Mouse (Mus musculus) gastrocnemius, adult 2 months (tissue): ENCODE results near the gene Rd3l. TPM values are rescaled to one million over a fixed set of nuclear protein-coding genes. Genes with fewer than 3 reads are reported as not detected.
A peak's percentile ranks its signal among the peaks of the same experiment; 100 is the strongest.

ENCODE experiments used
- DNase-seq: peaks from one replicate; pipeline ENCODE4 v3.0.0; 2022
- H3K27ac ChIP-seq: fragments of 200-600 bp; 2 replicates; pipeline ENCODE4 v1.8.1; 2022; ENCODE audit warnings: mild to moderate bottlenecking
- H3K4me3 ChIP-seq: fragments of 200-600 bp; 2 replicates; pipeline ENCODE4 v1.8.1; 2022; ENCODE audit warnings: mild to moderate bottlenecking, moderate library complexity
- CTCF ChIP-seq: fragments of 200-600 bp; IDR thresholded peaks from 2 replicates; pipeline ENCODE4 v1.8.1; 2022; ENCODE audit warnings: antibody characterized with exemption, mild to moderate bottlenecking, moderate library complexity
- intact Hi-C: fragments of 180-260 bp; cut with DNase I; formaldehyde crosslinking; loops from one replicate; pipeline ENCODE4 v1.15.1; 2025
- total RNA-seq, 2 experiments: library from RNA; stranded (reverse); gene quantifications; 2 replicates each; pipeline ENCODE4 v1.2.3; 2021

The Rd3l gene
- total RNA-seq, 2 experiments from 2014 or later: not detected

- TF ChIP-seq CTCF: no peak
- Histone ChIP-seq H3K4me3 (no peak overlapping the region), H3K27ac (no peak overlapping the region)
- DNase-seq: no peak
- intact Hi-C loops: no loop called here
Measured at GRCm38 (mm10) chr12:111992626-111993025, 11.5 kb upstream of the Rd3l start.

GRCm38 (mm10) chr12:111986756-111987155 is 5.6 kb upstream of the Rd3l start:
- TF ChIP-seq CTCF: no peak
- H3K27ac ChIP-seq: no peak overlapping the region
- DNase-seq: no peak
- H3K4me3 ChIP-seq: no peak overlapping the region
- intact Hi-C loops: no loop called here

GRCm38 (mm10) chr12:111983165-111983564 is 2.0 kb upstream of the Rd3l start:
- DNase-seq: no peak
- TF ChIP-seq CTCF: no peak
- intact Hi-C loops: no loop called here
- H3K4me3 ChIP-seq: no peak overlapping the region
- H3K27ac ChIP-seq: no peak overlapping the region

- Histone ChIP-seq H3K27ac (no peak overlapping the region), H3K4me3 (no peak overlapping the region)
- no peak for TF ChIP-seq CTCF
- no peak for DNase-seq
- intact Hi-C loops: no loop called here
Measured at GRCm38 (mm10) chr12:111981831-111982230, 714 bp upstream of the Rd3l start.

GRCm38 (mm10) chr12:111978274-111978673 is 2.8 kb downstream of the Rd3l start:
- intact Hi-C loops: no loop called here
- H3K4me3 ChIP-seq: no peak overlapping the region
- DNase-seq: no peak
- TF ChIP-seq CTCF: no peak
- H3K27ac ChIP-seq: no peak overlapping the region

GRCm38 (mm10) chr12:111977138-111977537 is 4.0 kb downstream of the Rd3l start:
- no peak for TF ChIP-seq CTCF
- no peak overlapping the region for H3K27ac ChIP-seq
- intact Hi-C loops: no loop called here
- no peak for DNase-seq
- H3K4me3 ChIP-seq: no peak overlapping the region

- TF ChIP-seq CTCF: no peak
- no peak for DNase-seq
- Histone ChIP-seq H3K27ac (no peak overlapping the region), H3K4me3 (no peak overlapping the region)
- intact Hi-C loops: no loop called here
Measured at GRCm38 (mm10) chr12:111974578-111974977, 6.5 kb downstream of the Rd3l start.

- no peak overlapping the region for H3K27ac ChIP-seq
- no peak overlapping the region for H3K4me3 ChIP-seq
- intact Hi-C loops: no loop called here
- DNase-seq: no peak
- TF ChIP-seq CTCF: no peak
Measured at GRCm38 (mm10) chr12:111972504-111972903, 8.6 kb downstream of the Rd3l start.

GRCm38 (mm10) chr12:111971231-111971686 is 9.9 kb downstream of the Rd3l start, which contains the start of gene Tdrd9:
TSS of gene Tdrd9 (plus strand) at chr12:111971559.
- DNase-seq: no peak
- no peak for TF ChIP-seq CTCF
- Histone ChIP-seq H3K27ac (no peak within 1 kb of the TSS), H3K4me3 (no peak within 1 kb of the TSS)
- intact Hi-C loops: no loop called here

- TF ChIP-seq CTCF: no peak
- intact Hi-C loops: no loop called here
- Histone ChIP-seq H3K27ac (no peak overlapping the region), H3K4me3 (no peak overlapping the region)
- no peak for DNase-seq
Measured at GRCm38 (mm10) chr12:111970085-111970484, 11.0 kb downstream of the Rd3l start.

GRCm38 (mm10) chr12:111966683-111967173 is 14.4 kb downstream of the Rd3l start, which contains the start of gene Atp5mpl:
TSS of gene Atp5mpl (minus strand) at chr12:111966977.
- peak; percentile 98 for DNase-seq
- intact Hi-C loops: no loop called here
- peak; percentile 98 for TF ChIP-seq CTCF
- Histone ChIP-seq H3K27ac (peak within 1 kb of the TSS; percentile 98), H3K4me3 (peak within 1 kb of the TSS; percentile 76)

- H3K4me3 ChIP-seq: no peak overlapping the region
- no peak overlapping the region for H3K27ac ChIP-seq
- intact Hi-C loops: no loop called here
- TF ChIP-seq CTCF: no peak
- no peak for DNase-seq
Measured at GRCm38 (mm10) chr12:111963339-111963738, 17.8 kb downstream of the Rd3l start.

- intact Hi-C loops: loop anchor here (10.0 kb wide), 1 partner anchor 213 kb away; no protein-coding TSS in a partner anchor
- DNase-seq: peak; percentile 76
- H3K4me3 ChIP-seq: no peak overlapping the region
- H3K27ac ChIP-seq: no peak overlapping the region
- TF ChIP-seq CTCF: peak; percentile 84
Measured at GRCm38 (mm10) chr12:111958101-111958865, 22.8 kb downstream of the Rd3l start.
